In the genomic region with DNA sequence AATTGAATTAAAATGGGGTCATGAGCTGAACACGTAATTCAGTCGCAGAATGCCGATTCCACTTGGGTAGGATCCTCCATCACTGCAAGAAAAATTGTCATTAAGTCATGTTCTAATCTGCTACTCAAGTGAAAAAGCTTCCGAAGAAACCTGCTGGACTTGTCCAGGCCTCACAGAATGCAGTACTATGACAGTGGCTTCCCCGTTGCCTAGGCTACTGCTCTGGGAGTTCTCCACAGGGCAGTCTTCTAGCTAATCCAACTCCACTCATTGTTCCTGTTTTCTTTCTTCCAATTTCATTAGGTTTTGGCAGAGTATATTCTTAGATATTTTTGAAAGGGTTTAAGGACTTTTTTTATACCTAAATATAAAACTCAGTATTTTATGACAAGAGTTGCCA, we compare ENCODE assay signal across 29 mouse cellular contexts.
DNase-seq lines count a peak whose midpoint lies in the region; ATAC-seq and TF ChIP-seq lines count a peak whose summit lies in the region.
"Had no signal": no experiment of that assay in that cellular context is flagged by ENCODE, and none has a peak within 500 bp of the region (broad histone marks: within the 10 kb centered on the region; RNA-seq: fewer than 3 reads in every experiment).

No protein-coding gene starts in this region.

- TF ChIP-seq CTCF in lung, embryonic 14.5 days (IDR thresholded peaks at IDR 0.05; ENCODE audit: low read depth), result no peak
- no peak for TF ChIP-seq CTCF in testis, adult 2 months (IDR thresholded peaks at IDR 0.05; ENCODE audit: control insufficient read depth, insufficient read depth, insufficient replicate concordance, low read depth, low read length)

- no peak overlapping the region for H3K4me3 ChIP-seq in lung, embryonic 14.5 days (ENCODE audit: low read depth, low read length)
- H3K4me3 ChIP-seq in testis, adult 2 months (ENCODE audit: control insufficient read depth, low read depth, low read length), result peak overlapping the region; percentile 68; the same call in 1 of the 2 replicates
- no peak overlapping the region for H3K4me3 ChIP-seq in embryonic facial prominence, embryonic 14.5 days (ENCODE audit: low read depth, low read length)
- H3K4me3 ChIP-seq: forebrain, embryonic 15.5 days; gastrocnemius, adult 2 months; heart, adult 2 months; heart, embryonic 12.5 days; myocyte; neural tube, embryonic 12.5 days had no signal

- 80% methylated on average over 5 of the region's 5 CpGs for WGBS in lung, embryonic 14.5 days
- WGBS in embryonic facial prominence, embryonic 14.5 days, result 69% methylated on average over 5 of the region's 5 CpGs

- no peaks in the 10 kb centered on the region for H3K36me3 ChIP-seq in lung, embryonic 14.5 days (ENCODE audit: insufficient read depth)
- no peaks in the 10 kb centered on the region for H3K36me3 ChIP-seq in testis, adult 2 months (ENCODE audit: control insufficient read depth, insufficient read depth, low read length)
- no peaks in the 10 kb centered on the region for H3K36me3 ChIP-seq in embryonic facial prominence, embryonic 14.5 days (ENCODE audit: control insufficient read depth, insufficient read depth, low read length)
- H3K36me3 ChIP-seq: forebrain, embryonic 15.5 days; heart, embryonic 12.5 days; neural tube, embryonic 12.5 days had no signal

- no peak for ATAC-seq in lung, embryonic 14.5 days (ENCODE audit: insufficient read depth)
- ATAC-seq in embryonic facial prominence, embryonic 14.5 days (ENCODE audit: low read depth), result peak; percentile 70; the same call in 1 of the 2 replicates
- ATAC-seq: CD4-positive, CD25-positive, alpha-beta regulatory T cell, adult 4 months; forebrain, embryonic 15.5 days; inflammation-experienced regulatory T-cells, adult 6 months had no signal

- no peaks in the 10 kb centered on the region for H3K4me1 ChIP-seq in lung, embryonic 14.5 days (ENCODE audit: insufficient read depth)
- no peaks in the 10 kb centered on the region for H3K4me1 ChIP-seq in testis, adult 2 months (ENCODE audit: control insufficient read depth, insufficient read depth, low read length)
- H3K4me1 ChIP-seq in embryonic facial prominence, embryonic 14.5 days (ENCODE audit: control insufficient read depth, insufficient read depth, low read length), result no peaks in the 10 kb centered on the region
- H3K4me1 ChIP-seq: forebrain, embryonic 15.5 days; heart, embryonic 12.5 days; neural tube, embryonic 12.5 days had no signal

- no peaks in the 10 kb centered on the region for H3K9me3 ChIP-seq in lung, embryonic 14.5 days (ENCODE audit: low read depth, low read length)
- peaks cover 7% of the 10 kb centered on the region; the same call in 1 of the 2 replicates for H3K9me3 ChIP-seq in embryonic facial prominence, embryonic 14.5 days (ENCODE audit: control insufficient read depth, low read length)
- H3K9me3 ChIP-seq: forebrain, embryonic 15.5 days; neural tube, embryonic 12.5 days had no signal

- H3K27me3 ChIP-seq in lung, embryonic 14.5 days (ENCODE audit: insufficient read depth, low read length), result no peaks in the 10 kb centered on the region
- H3K27me3 ChIP-seq in testis, adult 2 months (ENCODE audit: control insufficient read depth, insufficient read depth, low read length), result no peaks in the 10 kb centered on the region
- H3K27me3 ChIP-seq in embryonic facial prominence, embryonic 14.5 days (replicated peaks; ENCODE audit: control insufficient read depth, insufficient read depth, low read length), result no peaks in the 10 kb centered on the region
- H3K27me3 ChIP-seq: forebrain, embryonic 15.5 days; heart, embryonic 12.5 days; neural tube, embryonic 12.5 days had no signal

- H3K27ac ChIP-seq in lung, embryonic 14.5 days (ENCODE audit: low read depth), result no peak overlapping the region
- H3K27ac ChIP-seq in testis, adult 2 months (ENCODE audit: control insufficient read depth, insufficient read depth, low read depth, low read length), result no peak overlapping the region
- H3K27ac ChIP-seq in embryonic facial prominence, embryonic 14.5 days (replicated peaks; ENCODE audit: low read depth, low read length), result no peak overlapping the region
- H3K27ac ChIP-seq: forebrain, embryonic 15.5 days; gastrocnemius, adult 2 months; heart, adult 2 months; hindbrain, embryonic 14.5 days; liver, embryonic 14.5 days; neural tube, embryonic 12.5 days had no signal

- DNase-seq in lung, embryonic 14.5 days, result peak; percentile 2
- no peak for DNase-seq in lung, postnatal 25 days (ENCODE audit: low spot score)
- no peak for DNase-seq in testis, postnatal 14 days (ENCODE audit: low spot score)
- DNase-seq in embryo, embryonic 10.5 days (ENCODE audit: low spot score), result peak; percentile 14
- DNase-seq in embryonic facial prominence, embryonic 14.5 days (ENCODE audit: low spot score), result peak; percentile 25
- DNase-seq in spleen, postnatal 10 days (ENCODE audit: low spot score in 2 of 2), result no peak
- DNase-seq: adrenal gland, adult 2 months; adrenal gland, postnatal 36 days; cerebellum, adult 2 months; gastrocnemius, adult 2 months; gastrocnemius, postnatal 36 days; heart, adult 2 months; heart, postnatal 4 days; kidney, adult 11 months; kidney, postnatal 14 days; layer of hippocampus, adult 9-11 months; liver; lung, adult 2 months; lung, postnatal 14 days; thymus, postnatal 25 days had no signal

- H3K4me2 ChIP-seq in lung, embryonic 14.5 days, result no peak overlapping the region
- no peak overlapping the region for H3K4me2 ChIP-seq in embryonic facial prominence, embryonic 14.5 days (ENCODE audit: low read depth, low read length)
- H3K4me2 ChIP-seq: forebrain, embryonic 15.5 days; heart, embryonic 12.5 days; hindbrain, embryonic 14.5 days; neural tube, embryonic 12.5 days had no signal

- no peak overlapping the region for H3K9ac ChIP-seq in lung, embryonic 14.5 days
- no peak overlapping the region for H3K9ac ChIP-seq in embryonic facial prominence, embryonic 14.5 days (ENCODE audit: low read depth, low read length)
- H3K9ac ChIP-seq: forebrain, embryonic 15.5 days; heart, embryonic 12.5 days; hindbrain, embryonic 14.5 days; liver, embryonic 14.5 days; neural tube, embryonic 12.5 days had no signal

- TF ChIP-seq POLR2A in testis, adult 2 months (IDR thresholded peaks at IDR 0.05; ENCODE audit: control insufficient read depth, low read depth, low read length), result no peak

Comparison
In these comparisons a context has a peak if more than half of its experiments do, and no peak if none do; other contexts are left out.
1. DNase-seq: peak in lung, embryonic 14.5 days (single experiment), embryo, embryonic 10.5 days (single experiment) and embryonic facial prominence, embryonic 14.5 days (single experiment); none in lung, postnatal 25 days (single experiment), testis, postnatal 14 days (single experiment) and spleen, postnatal 10 days (0 of 2).